Mouse (Mus musculus): Measurements from ENCODE around the gene Fnbp1.

GRCm38 (mm10) chr2:31137018-31137590 is 4.7 kb downstream of the Fnbp1 start:
- TF ChIP-seq POLR2AphosphoS2 (IDR thresholded peaks at IDR 0.05; ENCODE audit: insufficient read length, low read depth) (no peak), TCF3 (IDR thresholded peaks at IDR 0.05; ENCODE audit: insufficient read length, low read depth) (no peak)
